Mouse (Mus musculus): Measurements from ENCODE around the gene Mettl24.

DNA sequence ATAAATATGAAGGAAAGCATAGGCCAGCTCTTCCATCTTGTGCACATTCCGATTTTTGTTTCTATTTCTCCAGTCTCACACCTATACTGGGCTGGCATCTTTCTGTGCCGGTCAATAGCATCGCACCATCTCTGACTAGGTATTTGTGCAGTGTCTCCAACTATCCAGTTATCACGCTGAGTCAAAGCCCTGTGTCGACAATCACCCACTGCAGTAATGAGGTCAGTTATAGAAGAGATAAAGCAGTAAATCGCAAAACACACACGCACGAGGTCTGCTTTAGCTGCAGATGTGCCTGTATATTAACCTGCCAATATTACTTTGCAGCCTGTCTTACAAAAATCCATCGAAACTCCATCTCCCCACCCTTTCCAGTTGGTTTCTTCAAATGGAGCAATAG, 30.7 kb downstream of the Mettl24 start:
- TF ChIP-seq CTCF (IDR thresholded peaks at IDR 0.05; ENCODE audit: low read depth), result no peak
- no peak for TF ChIP-seq EP300 (IDR thresholded peaks at IDR 0.05; ENCODE audit: low read depth)

Data from heart, postnatal 0 days (tissue).